Mouse (Mus musculus) megakaryocyte, embryonic 14.5 days (primary cell): ENCODE results near the gene Rpl18. TPM values are rescaled to one million over a fixed set of nuclear protein-coding genes. Genes with fewer than 3 reads are reported as not detected.

Experiments
- H3K27me3 ChIP-seq: replicated peaks from 2 replicates; pipeline ENCODE3; 2012; ENCODE audit warnings: inconsistent platforms
- H3K36me3 ChIP-seq: replicated peaks from 2 replicates; pipeline ENCODE3; 2012; ENCODE audit warnings: low read length, inconsistent platforms, mixed read lengths
- H3K4me1 ChIP-seq: 2 replicates; pipeline ENCODE4 v1.6.1; 2012; ENCODE audit warnings: inconsistent platforms
- H3K4me3 ChIP-seq: replicated peaks from 2 replicates; pipeline ENCODE3; 2012; ENCODE audit warnings: moderate library complexity, mild to moderate bottlenecking, inconsistent platforms
- H3K9me3 ChIP-seq: 2 replicates; pipeline ENCODE4 v1.6.1; 2012; ENCODE audit warnings: inconsistent platforms
- FLI1 ChIP-seq: IDR thresholded peaks from 2 replicates; pipeline ENCODE4 v1.6.1; 2012; ENCODE audit warnings: low read length, inconsistent platforms, mixed read lengths
- GATA1 ChIP-seq: IDR thresholded peaks from 3 replicates; pipeline ENCODE4 v1.6.1; 2012; ENCODE audit warnings: mixed read lengths, low read length, inconsistent platforms, borderline replicate concordance
- polyA plus RNA-seq: library from polyadenylated mRNA; stranded (reverse); fragments of >175 nt; gene quantifications from 2 replicates; pipeline ENCODE4 v1.2.3, GENCODE M21; 2012; ENCODE audit warnings: low replicate concordance; ENCODE audit not compliant: insufficient read depth

The Rpl18 gene
- polyA plus RNA-seq, 1 experiment: 14,647 TPM

DNA sequence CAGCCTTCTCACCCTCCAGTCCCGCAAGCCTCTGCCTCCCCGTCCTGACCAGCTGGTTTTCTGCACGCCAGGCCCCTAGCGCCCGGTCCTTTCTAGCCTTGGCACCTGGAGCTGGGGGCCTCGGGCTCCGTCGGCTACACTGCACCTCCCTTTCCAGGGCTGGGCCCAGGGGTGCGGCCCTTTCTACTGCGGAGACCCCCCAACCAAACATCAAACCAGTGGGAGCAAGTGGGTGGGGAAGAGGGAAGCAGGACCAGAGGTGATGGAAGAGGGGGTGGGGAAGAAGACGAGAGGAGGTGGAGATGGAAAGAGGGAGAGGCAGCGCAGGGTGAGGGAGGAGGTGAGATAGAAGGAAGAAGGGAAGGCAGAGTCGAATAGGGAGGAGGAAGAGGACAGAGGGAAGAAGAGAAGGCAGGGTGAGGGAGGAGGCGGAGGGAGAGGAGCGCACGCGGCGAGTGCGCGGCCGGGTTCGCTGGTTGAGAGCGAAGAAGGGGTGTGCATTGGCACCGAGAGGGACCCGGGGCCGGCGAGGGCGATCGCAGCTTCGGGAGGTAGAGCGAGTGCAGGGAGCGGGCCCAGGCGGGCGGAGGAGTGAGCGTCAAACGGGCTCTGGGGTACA, 15.6 kb upstream of the Rpl18 start, which contains the start of gene Car11:
Gene Car11 (plus strand): TSS at position 321 of the 619 bp plus-strand sequence.
- H3K9me3 ChIP-seq: no peaks in the 10 kb centered on the region
- no peaks in the 10 kb centered on the region for H3K36me3 ChIP-seq
- peaks cover 55% of the 10 kb centered on the region for H3K4me1 ChIP-seq
- TF ChIP-seq FLI1 (no peak), GATA1 (no peak)
- peak within 1 kb of the TSS; percentile 91 for H3K4me3 ChIP-seq
- peaks cover 28% of the 10 kb centered on the region for H3K27me3 ChIP-seq

GRCm38 (mm10) chr7:45700301-45701015, 14.8 kb upstream of the Rpl18 start:
- H3K4me1 ChIP-seq: peaks cover 63% of the 10 kb centered on the region
- no peaks in the 10 kb centered on the region for H3K36me3 ChIP-seq
- H3K9me3 ChIP-seq: no peaks in the 10 kb centered on the region
- H3K27me3 ChIP-seq: peaks cover 28% of the 10 kb centered on the region
- peak overlapping the region; percentile 91 for H3K4me3 ChIP-seq
- TF ChIP-seq GATA1: no peak
- no peak for TF ChIP-seq FLI1

DNA sequence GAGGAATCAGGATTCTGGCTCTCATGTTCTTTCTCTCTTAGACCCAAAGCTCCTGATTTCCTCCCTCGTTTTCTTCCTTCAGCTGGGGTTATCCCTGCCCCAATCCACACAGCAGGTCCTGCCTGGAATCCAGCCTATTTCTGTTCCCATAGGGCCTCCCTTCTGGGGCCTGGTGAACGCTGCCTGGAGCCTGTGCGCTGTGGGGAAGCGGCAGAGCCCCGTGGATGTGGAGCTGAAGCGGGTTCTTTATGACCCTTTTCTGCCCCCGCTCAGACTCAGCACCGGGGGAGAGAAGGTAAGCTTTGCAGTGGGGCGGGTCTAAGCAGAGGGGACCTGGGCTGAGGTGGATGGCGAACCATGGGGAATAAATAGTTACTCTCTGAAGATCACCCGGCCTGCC, 14.2 kb upstream of the Rpl18 start:
- peaks cover 70% of the 10 kb centered on the region for H3K4me1 ChIP-seq
- no peaks in the 10 kb centered on the region for H3K9me3 ChIP-seq
- peak overlapping the region; percentile 19 for H3K4me3 ChIP-seq
- TF ChIP-seq FLI1 (no peak), GATA1 (no peak)
- no peaks in the 10 kb centered on the region for H3K36me3 ChIP-seq
- H3K27me3 ChIP-seq: peaks cover 28% of the 10 kb centered on the region

DNA sequence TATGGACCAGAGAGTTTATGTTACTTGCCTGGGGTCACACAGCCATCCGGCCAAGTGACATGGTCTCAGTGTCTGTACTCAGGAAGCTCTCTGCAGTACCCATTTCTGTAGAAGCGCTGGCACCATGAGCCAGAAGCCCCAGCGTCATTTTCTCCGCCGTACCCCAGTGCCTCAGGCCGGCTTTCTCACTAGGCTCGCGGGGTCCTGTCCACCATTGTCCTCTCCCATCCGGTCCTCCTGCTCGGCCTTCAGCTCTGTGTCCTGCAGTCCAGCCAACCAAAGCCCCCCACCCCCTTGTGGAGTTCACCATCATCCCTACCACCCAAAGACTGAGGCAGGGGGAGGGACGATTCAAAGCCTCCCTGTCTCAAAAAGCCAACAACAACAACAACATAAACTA, 13.7 kb upstream of the Rpl18 start:
- H3K9me3 ChIP-seq: no peaks in the 10 kb centered on the region
- no peak for TF ChIP-seq FLI1
- TF ChIP-seq GATA1: no peak
- H3K4me1 ChIP-seq: peaks cover 70% of the 10 kb centered on the region
- peaks cover 28% of the 10 kb centered on the region for H3K27me3 ChIP-seq
- H3K36me3 ChIP-seq: no peaks in the 10 kb centered on the region
- H3K4me3 ChIP-seq: no peak overlapping the region

GRCm38 (mm10) chr7:45702316-45702715, 12.9 kb upstream of the Rpl18 start:
- peaks cover 28% of the 10 kb centered on the region for H3K27me3 ChIP-seq
- no peak overlapping the region for H3K4me3 ChIP-seq
- TF ChIP-seq FLI1 (no peak), GATA1 (no peak)
- H3K4me1 ChIP-seq: peaks cover 74% of the 10 kb centered on the region
- H3K36me3 ChIP-seq: no peaks in the 10 kb centered on the region
- no peaks in the 10 kb centered on the region for H3K9me3 ChIP-seq

DNA sequence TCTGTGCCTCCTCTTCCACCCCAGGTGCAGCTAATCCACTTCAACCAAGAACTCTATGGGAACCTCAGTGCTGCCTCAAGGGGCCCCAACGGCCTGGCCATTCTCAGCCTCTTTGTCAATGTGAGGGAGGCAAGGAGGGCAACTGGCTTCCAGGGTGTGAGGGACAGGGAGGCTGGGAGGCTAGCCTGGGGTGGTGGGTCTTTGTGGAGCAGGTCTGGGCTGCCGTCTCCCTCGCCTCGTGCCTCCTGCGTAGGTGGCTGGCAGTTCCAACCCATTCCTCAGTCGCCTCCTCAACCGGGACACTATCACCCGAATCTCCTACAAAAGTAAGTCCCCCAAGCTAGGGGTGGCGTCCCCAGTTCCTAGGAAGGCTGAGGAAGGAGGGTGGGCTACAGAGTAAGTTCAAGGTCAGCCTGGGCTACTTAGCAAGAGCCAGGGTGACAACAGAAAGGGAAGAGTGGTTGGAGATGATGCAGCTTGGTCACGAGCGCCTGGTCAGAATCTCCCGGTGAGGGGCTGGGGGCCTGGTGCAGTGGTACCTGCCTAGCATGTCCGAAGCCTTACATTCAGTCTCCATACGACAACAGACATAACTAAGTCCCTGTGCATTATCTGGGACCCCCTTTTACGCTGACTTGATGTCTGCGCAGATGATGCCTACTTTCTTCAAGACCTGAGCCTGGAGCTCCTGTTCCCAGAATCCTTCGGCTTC, 12.3 kb upstream of the Rpl18 start:
- Histone ChIP-seq H3K4me3 (no peak overlapping the region), H3K27me3 (peaks cover 25% of the 10 kb centered on the region), H3K36me3 (no peaks in the 10 kb centered on the region), H3K9me3 (no peaks in the 10 kb centered on the region), H3K4me1 (peaks cover 81% of the 10 kb centered on the region)
- no peak for TF ChIP-seq FLI1
- no peak for TF ChIP-seq GATA1

GRCm38 (mm10) chr7:45703521-45704033, 11.7 kb upstream of the Rpl18 start:
- Histone ChIP-seq H3K4me1 (peaks cover 84% of the 10 kb centered on the region), H3K4me3 (peak overlapping the region; percentile 94), H3K27me3 (peaks cover 21% of the 10 kb centered on the region), H3K36me3 (peaks cover 4% of the 10 kb centered on the region), H3K9me3 (no peaks in the 10 kb centered on the region)
- no peak for TF ChIP-seq FLI1

GRCm38 (mm10) chr7:45704046-45704559, 11.2 kb upstream of the Rpl18 start:
- H3K9me3 ChIP-seq: no peaks in the 10 kb centered on the region
- TF ChIP-seq FLI1: no peak
- no peak for TF ChIP-seq GATA1
- H3K4me3 ChIP-seq: peak overlapping the region; percentile 94
- H3K4me1 ChIP-seq: peaks cover 86% of the 10 kb centered on the region
- peaks cover 10% of the 10 kb centered on the region for H3K36me3 ChIP-seq
- H3K27me3 ChIP-seq: peaks cover 16% of the 10 kb centered on the region

GRCm38 (mm10) chr7:45704730-45705442, 10.4 kb upstream of the Rpl18 start, which contains the start of gene Dbp:
Gene Dbp (plus strand): TSS chr7:45705088.
- Histone ChIP-seq H3K4me3 (peak within 1 kb of the TSS; percentile 94), H3K9me3 (no peaks in the 10 kb centered on the region), H3K27me3 (peaks cover 8% of the 10 kb centered on the region), H3K4me1 (peaks cover 86% of the 10 kb centered on the region), H3K36me3 (peaks cover 18% of the 10 kb centered on the region)
- no peak for TF ChIP-seq GATA1
- no peak for TF ChIP-seq FLI1
